Mouse (Mus musculus) liver, embryonic 14.5 days (tissue): ENCODE measurements around the gene Zfp276.
A peak's percentile ranks its signal among the peaks of the same experiment; 100 is the strongest.

Source experiments
- CTCF ChIP-seq: IDR thresholded peaks from 2 replicates; pipeline ENCODE4 v1.5.1; 2016; ENCODE audit warnings: antibody characterized with exemption, low read depth, control low read depth
- EP300 ChIP-seq: IDR thresholded peaks from 2 replicates; pipeline ENCODE4 v1.6.1; 2016; ENCODE audit warnings: antibody characterized with exemption, low read depth

DNA sequence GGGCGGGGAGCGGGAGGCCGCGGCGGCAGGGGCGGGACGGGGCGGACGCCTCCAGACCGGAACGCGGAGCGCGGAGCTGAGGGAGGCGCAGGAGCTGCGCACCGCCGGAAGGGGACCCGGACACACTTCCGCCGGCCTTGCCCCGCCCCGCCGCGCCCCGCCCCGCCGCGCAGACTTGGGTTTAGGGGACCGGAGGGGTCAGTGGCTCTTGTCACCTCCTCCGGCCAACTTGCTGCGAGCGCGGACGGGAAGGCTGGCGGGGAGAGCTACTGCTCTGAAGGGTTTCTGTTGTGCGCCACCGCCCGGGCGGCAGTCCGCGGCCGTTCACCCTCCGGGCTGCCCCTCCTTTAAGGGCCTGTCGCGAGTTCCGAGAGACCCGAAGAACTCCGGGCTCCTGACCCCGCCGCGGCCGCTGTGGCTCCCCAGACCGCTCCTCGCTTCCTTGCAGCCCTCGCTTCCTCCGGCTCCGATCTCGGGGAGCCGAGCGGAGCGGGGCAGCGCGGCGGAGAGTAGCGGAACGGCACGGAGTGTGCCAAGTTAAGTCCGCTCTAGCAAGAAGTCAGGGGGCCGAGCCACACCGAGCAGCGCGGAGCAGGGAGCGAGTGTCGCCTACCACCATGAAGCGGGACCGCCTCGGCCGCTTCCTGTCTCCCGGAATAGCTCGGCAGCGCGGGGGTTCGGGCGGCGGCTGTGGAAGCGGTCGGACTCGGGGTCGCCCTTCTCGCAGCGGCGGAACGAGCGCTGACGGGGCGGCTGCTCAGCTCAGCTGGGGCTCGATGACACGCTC lies at the start of gene Zfp276, which contains the start of gene Vps9d1:
- TF ChIP-seq CTCF (0 out of 2 replicates have a peak, but pooled peaks have one; percentile 0), EP300 (no peak)
